Mouse (Mus musculus) embryo, embryonic 9.5 days (tissue): ENCODE results near the gene Phf21a.
"Not testable (repeated sequence)": the region's sequence is repeated elsewhere in the genome, so short reads cannot be mapped to it uniquely, and the experiment has no call there.

ENCODE experiments used
- DNase-seq: peaks from one replicate; pipeline ENCODE4 v3.0.0-alpha.2; 2017; ENCODE audit errors: extremely low spot score

The Phf21a gene

DNA sequence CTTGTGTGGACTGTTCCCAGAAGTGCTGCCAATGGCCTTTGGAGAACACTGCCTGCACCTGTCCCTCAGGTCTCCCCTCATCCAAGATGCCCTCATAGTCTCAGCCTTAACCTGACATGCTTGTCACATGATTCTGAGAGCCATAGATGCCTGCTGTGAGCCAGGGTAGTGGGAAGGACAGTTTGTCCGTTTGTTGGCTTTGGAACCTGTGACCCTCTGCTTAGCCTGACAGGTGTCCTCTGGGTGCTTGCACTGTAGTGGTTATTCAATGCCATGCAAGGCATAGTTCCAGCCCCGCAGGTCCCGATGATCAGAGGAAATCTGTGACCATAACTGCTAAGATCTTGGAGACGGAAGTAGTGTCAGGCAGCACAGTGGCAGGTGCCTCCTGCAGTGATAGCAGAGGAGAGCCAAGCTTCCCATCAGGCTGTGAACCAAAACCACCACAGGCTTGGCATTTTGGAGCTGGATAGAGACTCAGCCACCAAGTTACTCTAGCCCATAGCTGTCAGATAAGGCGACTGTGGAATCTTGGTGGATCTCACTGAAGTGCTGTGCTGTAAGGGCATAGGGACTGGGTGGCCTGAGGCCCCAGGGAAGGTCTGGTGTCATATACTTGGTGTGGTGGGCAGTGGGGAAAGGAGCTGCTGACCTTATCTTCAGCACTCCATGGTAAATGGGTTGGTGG lies 289.1 kb downstream of the Phf21a start, which contains the start of gene 1700029I15Rik:
1700029I15Rik (plus strand) TSS at position 638 of the 688 bp plus-strand sequence.
- DNase-seq = no peak

DNA sequence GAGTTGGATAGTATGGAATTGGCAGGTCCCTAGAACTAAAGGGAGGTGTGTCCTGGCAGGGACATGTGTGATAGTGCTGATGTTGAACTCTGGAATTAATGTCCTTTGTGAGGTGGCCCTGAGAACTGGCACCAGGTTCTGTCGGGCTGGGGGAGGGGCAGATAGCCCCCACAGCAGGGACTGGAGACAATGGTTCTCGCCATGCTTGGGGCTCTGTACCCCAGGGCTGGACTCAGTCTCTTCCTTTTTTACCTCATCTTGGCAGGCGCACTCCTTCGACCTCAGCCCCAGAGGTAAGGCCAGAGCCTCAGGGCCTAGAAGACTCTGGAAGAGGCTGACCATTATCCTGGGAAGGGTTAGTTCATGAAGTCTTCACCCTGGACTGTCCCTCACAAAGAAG lies 289.8 kb downstream of the Phf21a start:
- no peak for DNase-seq

DNA sequence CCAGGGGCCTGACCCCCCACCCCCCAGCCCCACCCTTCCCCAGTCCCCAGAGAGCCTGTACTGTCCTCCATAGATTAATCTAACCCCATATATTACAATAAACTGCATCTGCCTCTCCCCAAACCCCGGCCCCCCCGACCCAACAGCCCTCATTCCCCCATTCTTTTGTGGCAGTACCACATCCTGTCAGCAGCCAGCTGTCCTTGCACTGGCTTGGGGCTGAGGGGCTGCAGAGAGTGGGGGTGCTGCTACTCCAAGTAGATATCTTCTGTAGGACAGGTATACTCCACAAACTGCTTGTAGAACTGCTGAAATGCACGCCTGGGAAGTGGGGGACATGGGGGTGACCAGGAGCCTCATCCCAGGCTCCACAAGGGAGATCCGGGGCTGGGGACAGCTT lies 291.2 kb downstream of the Phf21a start:
- DNase-seq = no peak

DNA sequence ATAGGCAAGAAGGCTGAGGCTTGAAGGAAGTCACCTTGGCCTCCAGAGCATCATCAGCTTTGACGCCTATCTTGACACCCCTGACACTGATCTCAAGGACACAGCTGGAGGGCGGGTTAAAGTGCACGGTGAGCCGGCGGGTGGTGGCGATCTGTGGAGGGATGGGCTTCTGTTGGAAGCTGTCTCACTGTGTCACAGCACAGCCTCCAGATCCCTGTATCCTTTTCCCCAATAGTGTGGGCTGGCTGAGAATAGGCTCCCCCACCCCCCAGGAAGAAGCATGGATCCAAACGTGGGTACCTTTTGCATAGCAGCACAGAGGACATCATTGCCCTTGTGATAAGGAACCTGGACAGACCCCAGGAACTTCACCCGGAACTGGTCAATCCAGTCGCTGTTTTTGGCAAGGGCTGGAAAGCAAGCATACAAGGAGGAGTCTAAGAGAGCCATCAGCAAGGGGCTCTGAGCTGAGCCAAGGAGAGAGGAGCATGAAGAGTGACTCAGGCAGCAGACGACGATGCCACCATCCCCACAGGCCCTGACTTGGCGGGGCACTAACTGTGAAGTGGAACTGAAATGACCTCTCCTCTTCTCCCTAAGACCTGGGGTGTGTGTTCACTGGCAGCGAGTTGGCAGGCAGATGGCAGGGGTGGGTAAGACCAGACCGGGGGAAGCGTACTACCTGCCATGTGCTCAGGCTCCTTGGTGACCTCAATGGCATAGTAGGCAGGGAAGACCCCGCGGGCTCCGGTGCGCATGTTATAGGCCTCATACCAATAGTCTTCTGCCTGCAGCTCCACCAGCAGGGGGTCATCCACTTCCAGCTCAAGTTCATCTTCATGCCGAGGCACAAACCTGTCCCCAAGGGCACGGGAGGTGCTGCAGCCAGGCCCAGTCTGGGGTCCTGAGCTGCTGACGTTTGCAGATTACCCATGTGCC lies 292.5 kb downstream of the Phf21a start:
- no peak for DNase-seq

DNA sequence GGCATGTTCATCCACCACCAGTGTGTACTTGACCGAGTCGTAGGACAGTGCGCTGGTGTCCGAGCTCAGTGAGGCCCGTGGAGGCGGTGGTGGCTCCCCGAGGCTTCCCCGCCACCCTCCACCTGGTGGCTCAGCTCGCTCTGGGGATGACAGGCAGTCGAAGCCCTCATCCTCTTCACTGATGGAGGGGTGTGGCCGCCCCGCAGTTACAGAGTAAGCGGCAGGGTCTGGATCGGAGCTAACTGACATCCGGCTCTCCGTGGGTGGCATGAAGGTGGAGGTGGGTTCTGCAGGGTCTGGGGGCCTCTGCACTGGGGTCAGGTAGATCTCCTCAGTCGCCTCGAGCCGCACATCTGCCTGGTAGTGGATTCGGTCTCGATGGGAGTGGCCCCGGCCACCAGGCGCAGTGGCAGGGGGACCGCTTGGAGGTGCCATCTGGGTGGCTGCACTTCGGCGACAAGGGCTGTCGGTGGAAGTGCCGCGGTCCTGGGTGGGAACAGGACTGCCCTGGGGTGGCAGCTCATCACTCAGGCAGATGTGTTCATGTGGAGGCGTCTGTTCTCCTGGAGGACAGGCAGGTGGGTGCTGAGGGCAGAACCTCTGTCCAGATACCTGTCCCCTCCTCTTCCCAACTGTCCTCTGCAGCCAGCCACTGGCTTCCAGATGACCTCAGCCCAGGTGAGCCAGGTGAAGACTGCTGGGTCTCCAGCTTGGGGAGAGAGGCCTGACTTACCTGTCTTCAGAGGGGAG lies 294.1 kb downstream of the Phf21a start:
- no peak for DNase-seq

DNA sequence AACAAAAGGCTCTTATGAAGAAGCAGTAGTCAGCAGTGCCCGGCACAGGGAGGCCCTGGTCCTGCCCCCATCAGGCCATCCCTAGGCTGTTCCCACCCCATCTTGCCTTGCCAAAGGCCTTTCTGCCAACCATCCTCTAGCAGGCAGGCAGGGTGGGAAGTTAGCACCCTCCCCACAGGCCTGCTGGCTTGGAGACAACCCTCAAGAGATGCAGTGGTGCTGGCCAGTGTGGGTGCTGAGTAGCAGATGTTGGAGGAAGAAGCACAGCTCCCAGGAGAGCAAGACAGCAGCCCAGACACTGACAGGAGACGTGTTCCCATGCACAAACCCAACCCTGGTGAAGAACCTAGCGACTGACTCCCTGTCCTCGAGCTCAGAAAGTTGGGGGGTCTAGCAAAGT lies 294.7 kb downstream of the Phf21a start:
- no peak for DNase-seq

DNA sequence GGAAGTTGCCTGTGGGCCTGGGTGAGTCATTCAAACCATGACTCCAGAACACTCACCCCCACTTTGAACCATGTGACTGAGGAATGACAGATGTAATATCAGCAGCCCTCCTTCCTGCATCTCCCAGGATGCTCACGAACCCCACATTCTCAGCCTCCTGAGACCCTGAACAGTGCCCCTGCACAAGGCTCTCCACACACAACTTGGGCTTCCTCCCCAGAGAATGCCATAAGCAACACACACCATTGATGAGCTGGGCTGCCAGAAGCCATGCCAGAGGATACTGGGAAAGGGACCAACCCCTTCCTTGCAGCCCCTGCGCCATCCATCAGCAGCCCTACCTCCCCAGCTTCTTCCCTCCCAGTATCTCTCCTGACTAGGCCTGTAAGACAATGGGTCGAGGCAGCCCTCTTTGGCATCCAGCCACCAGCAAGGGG lies 295.2 kb downstream of the Phf21a start:
- DNase-seq = no peak

DNA sequence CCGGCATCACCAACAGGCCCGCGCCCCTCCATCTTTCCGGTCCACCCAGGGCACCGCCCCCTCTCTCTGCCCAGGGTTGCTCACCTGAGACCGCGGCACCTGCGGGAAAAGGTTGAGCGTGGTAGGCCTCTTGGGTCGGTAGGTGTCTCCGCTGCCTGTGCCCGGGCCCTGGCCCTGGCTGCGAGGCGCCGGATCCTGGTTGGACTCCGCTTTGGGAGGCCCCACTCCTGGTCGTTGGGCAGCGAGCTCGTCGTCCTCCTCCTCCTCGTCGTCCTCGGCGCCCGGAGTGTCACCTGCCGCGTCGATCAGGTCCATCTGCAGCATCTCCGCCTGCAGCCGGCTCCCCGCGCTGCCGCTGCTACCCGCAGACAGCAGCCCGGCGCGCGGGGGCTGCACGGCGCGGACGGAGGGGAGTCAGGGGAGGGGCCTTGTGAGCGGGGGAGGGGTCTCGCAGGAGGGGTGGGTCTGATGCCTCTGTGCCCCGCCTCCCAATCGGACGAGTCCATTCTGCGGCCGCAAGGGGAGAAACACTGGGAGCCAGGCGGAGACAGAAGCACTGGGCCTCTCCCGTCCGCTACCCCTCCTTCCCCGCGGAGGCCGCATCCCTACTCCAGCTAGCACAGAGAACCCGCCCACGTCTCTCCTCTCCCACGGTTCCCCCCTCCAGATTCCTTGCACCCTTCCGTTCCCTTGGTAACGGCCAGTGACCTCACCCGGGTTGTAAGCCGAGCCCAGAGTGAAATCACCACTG lies 296.1 kb downstream of the Phf21a start:
- peak; percentile 98 for DNase-seq

DNA sequence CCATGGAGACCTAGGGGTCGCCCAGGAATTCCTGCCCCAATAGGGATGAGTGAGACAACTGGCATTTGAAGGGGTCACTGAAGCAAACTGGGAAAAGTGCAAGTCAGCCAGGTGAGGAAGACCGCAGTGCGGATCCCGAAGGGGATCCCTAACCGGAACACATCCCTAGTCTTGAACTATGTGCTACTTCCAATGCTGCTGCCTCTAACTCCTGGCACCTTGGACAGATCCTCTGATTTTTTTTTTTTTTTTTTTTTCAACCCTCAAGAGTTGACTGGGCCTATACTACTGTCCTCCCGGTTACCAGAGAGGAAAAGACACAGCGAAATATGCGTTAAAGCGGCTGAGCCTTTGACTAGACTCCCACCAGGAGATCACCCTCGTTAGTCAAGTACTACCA lies 296.7 kb downstream of the Phf21a start:
- no peak for DNase-seq

DNA sequence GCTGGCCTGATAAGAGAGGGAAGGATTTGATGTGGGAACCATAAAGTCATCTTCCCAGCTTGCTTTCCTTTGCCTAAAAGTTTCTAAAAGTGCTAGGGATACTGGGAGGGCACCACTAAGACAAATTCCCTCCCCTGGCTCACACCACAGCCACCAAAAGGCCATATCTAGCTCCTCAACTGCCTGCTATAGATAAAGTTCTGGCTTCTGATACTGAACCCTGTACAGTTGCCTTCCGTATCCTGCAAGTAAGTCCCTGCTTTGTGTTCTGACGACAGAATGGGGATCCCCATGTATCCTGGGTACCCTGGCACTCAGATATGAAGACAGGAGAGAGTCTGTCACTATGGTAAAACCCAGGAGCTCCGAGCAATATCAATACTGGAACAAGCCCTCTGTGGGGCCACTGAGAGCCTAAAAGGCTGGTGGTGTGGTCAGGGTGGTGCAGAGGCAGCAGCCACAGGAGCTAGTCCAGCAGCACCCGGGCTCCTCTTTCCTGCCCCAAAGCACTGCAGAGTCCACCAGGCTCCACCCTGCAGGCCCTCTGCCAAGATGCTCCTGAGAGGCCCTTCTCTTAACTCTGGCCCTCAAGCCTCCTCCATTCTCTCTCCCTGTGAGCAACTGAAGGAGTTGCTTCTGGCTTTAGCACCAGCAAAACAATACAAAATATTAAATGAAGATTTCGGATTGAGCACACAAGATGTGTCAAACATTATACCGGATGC lies 297.5 kb downstream of the Phf21a start:
- no peak for DNase-seq

DNA sequence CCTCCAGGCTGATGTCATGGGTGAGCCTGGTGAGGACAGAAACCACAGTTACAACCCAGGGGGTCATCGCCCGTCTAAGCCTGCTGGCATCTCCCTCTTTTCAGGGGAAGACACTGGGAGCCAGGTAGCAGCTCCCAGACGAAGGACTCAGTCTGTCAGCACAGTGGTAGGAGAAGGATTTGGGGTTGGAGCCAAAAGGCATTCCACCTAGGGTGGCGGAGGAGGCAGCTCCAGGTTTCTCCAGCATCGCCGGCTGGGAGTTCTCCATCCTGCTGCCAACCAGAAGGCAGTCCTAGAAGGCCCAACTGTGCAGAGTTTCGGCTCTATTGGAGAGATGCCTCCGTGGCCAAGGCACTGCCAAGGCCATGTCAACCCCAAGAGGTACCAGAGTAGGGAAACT lies 298.2 kb downstream of the Phf21a start:
- DNase-seq = no peak

DNA sequence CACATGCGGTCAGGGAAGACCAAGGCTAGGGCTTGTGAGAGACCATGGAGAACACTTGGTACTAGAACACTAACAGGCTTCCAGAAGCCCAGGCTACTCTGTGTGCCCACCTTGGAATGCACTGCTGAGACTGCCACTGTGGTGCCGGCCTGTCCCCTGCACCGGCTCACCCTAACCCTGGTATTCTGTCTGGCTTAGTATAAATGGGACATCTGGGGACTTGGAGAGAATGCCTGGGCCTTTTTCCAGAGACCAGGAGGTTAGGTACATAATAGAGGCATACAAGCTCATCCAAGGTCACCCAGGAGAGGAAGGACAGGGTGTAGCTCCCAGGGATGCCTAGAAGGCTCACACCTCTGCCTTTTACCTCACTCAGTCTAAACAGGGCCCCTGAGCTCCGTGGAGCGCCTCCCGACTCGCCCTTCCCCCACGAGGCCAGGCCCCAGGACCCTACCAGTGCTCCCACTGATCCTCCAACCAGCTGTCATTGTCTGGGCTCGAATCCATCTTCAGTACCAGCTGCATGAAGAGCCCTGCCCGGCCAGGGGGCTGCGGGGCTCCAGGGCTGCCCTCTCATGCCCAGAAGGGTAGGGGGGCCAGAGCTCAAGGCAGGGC lies 298.9 kb downstream of the Phf21a start:
- no peak for DNase-seq

DNA sequence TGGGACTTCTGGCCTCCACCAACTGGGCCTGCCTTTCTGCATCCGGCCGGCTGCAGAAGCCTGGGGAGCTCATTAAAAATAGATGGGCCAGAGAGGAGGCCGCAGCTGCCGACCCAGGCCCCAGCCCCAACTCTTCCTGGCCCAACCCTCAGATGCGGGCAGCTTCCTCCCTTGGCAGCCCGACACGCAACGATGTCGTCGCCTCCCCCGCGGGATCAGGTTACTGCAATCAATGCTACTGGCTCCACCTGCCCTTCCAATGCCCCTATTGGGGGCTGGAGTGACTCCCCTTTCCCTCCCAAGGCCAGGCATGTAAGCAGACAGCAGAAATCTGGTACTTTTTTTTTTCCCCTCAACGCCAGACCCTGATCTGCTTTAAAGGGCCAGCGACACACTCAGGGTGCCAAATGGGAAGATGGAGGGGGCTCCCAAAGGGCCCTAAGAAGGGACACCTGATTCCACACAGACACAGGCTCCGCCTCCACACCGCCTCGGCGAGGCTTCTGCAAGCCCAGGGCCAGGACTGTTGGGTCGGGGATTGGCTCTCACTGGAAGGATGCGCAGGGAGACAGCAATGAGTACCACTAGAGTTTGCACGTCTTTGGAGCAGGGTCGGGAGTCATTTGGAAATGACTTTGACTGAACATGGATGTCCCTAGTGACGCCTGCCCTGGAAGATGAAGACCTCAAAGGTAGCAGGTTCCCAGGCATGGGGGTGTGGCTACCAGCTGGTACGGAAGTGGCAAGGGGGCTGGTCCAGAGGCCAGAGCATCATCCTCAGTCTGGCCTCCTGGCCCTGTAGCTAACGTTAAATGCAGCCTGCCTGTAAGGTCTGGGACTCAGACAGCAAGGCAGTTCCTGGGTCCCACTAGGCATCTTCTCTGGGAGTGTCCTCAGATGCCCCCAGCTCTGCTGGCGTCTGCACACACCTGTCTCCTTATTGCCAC lies 299.7 kb downstream of the Phf21a start:
- peak; percentile 77 for DNase-seq

DNA sequence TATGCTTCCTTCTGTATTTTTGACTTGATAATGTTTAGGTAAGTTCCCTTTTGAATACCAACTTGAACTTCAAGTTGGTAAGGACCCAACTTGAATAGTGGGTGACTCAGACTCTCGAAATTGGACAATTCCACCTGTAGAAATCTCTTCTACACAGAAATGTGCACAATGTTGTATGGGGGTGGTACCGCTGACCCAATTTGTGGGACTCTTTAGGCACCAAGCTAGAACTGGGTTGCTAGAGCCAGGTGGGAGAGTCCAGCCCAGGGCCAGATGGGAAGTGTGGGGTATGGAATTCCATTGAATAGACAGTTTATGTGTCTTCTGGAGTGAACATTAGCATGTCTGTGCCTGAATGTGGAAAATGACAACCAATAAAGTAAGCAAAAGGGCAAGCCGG lies 302.6 kb downstream of the Phf21a start:
- no peak for DNase-seq

DNA sequence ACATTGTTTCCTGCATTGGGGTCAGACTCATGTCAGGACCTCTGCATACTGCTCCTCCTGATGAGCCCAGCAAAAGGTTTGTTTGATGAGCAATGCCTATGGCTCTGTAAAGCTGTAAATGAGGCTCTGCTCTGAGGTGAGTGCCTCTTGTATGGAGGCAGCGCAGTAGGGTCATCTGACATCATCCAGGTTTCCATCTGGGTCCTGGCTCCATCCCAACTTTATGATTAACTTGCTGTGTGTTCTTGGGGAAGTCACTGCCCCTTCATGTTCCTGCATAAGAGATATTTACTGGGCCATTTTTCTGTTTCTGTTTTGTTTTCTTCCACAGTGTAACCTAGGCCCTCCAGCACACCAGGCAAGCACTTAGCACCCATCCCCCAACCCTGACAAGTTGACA lies 304.5 kb downstream of the Phf21a start:
- no peak for DNase-seq

DNA sequence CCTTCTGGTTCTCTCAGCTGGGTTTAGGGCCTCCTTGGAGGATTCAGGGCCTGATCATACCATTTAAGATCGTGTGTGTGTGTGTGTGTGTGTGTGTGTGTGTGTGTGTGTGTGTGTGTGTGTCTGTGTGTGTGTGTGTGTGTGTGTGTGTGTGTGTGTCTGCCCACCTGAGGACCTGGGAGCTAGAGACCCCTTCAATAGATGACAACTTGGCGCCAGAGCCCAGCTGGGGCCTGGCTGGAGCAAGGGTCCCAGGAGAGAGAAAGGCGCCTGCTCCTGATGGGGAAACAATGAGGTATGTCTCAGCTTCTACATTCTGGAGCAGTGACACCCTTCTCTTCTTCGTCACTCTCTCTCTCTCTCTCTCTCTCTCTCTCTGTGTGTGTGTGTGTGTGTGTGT lies 307.0 kb downstream of the Phf21a start:
- DNase-seq = not testable (repeated sequence)

DNA sequence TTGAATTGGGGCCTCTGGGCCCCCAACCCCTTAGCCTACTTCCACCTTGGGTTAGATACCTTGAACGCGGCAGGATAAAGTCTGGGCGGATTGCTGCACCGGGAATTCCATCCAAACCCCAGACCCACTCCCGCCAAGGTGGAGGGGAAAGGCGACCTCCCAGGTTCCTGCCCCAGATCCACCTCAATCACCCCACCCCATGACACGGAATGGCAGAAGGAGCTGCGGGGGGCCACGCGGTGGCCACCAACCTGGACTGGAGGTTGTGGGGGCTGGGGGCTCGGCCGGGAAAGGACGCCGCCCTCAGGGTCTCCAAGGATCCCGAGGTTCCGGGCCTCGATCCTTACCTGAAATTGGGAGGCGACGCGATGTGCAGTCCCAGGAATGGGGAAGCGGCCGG lies 307.8 kb downstream of the Phf21a start:
- DNase-seq = peak; percentile 19

DNA sequence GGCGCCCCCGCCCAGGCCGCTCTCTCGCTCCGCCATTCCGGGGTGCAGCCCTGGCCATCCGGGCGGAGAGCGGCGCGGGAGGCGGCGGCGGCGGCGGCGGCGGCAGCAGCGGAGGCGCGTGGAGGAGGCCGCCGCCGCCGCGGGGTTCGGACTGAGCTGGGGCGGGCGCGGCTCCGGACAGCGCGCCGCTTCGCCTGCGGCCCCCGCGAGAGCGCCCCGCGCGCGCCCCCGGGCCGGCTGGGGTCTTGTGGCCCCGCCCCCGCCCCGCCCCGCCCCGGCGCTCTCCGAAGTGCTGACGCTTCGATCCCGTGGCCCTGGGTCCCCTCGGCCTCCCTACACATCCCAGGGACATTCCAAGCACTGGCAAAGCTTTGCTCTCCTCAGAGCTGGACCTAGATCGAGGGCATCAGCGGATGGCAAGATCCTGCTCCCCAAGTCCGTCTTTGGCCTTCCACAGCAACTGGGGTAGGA lies 308.2 kb downstream of the Phf21a start, which contains the start of gene Mapk8ip1:
Mapk8ip1 (minus strand) TSS at position 173 of the 471 bp plus-strand sequence.
- DNase-seq = peak; percentile 57
